Mouse (Mus musculus): ENCODE results near the gene Rnf141. TPM values are rescaled to one million over a fixed set of nuclear protein-coding genes. Genes with fewer than 3 reads are reported as not detected.

Gene Rnf141
- polyA plus RNA-seq, 1 experiment: 16.6 TPM

GRCm38 (mm10) chr7:110823076-110823475 is 21.2 kb downstream of the Rnf141 start:
- peaks cover 14% of the 10 kb centered on the region for H3K36me3 ChIP-seq (ENCODE audit: control insufficient read depth, insufficient read depth, low read length)
- no peaks in the 10 kb centered on the region for H3K27me3 ChIP-seq (ENCODE audit: control insufficient read depth, insufficient read depth, low read length)
- no peak for DNase-seq
- 90% methylated on average over 8 of the region's 8 CpGs for WGBS
- H3K27ac ChIP-seq (ENCODE audit: control insufficient read depth, insufficient read depth, low read length): no peak overlapping the region
- H3K4me3 ChIP-seq (ENCODE audit: control insufficient read depth, insufficient read depth, low read length): no peak overlapping the region
- peaks cover 8% of the 10 kb centered on the region for H3K4me1 ChIP-seq (replicated peaks; ENCODE audit: control insufficient read depth, insufficient read depth, low read length)
- no peak for TF ChIP-seq CTCF (IDR thresholded peaks at IDR 0.05; ENCODE audit: borderline replicate concordance, control insufficient read depth, extremely low read depth, insufficient read depth, low read length, poor library complexity)
- TF ChIP-seq POLR2A (IDR thresholded peaks at IDR 0.05; ENCODE audit: control insufficient read depth, extremely low read depth, insufficient read depth, low read length, poor library complexity): no peak

- Histone ChIP-seq H3K27ac (ENCODE audit: control insufficient read depth, insufficient read depth, low read length) (no peak overlapping the region), H3K36me3 (ENCODE audit: control insufficient read depth, insufficient read depth, low read length) (peaks cover 14% of the 10 kb centered on the region), H3K27me3 (ENCODE audit: control insufficient read depth, insufficient read depth, low read length) (no peaks in the 10 kb centered on the region), H3K4me1 (replicated peaks; ENCODE audit: control insufficient read depth, insufficient read depth, low read length) (peaks cover 8% of the 10 kb centered on the region), H3K4me3 (ENCODE audit: control insufficient read depth, insufficient read depth, low read length) (no peak overlapping the region)
- no peak for DNase-seq
- no peak for TF ChIP-seq CTCF (IDR thresholded peaks at IDR 0.05; ENCODE audit: borderline replicate concordance, control insufficient read depth, extremely low read depth, insufficient read depth, low read length, poor library complexity)
- TF ChIP-seq POLR2A (IDR thresholded peaks at IDR 0.05; ENCODE audit: control insufficient read depth, extremely low read depth, insufficient read depth, low read length, poor library complexity): no peak
- WGBS: 94% methylated on average over 4 of the region's 4 CpGs
These were observed 22.2 kb downstream of the Rnf141 start for GRCm38 (mm10) chr7:110822055-110822454.

GRCm38 (mm10) chr7:110821653-110822052 is 22.6 kb downstream of the Rnf141 start:
- 94% methylated on average over 3 of the region's 3 CpGs for WGBS
- peaks cover 14% of the 10 kb centered on the region for H3K36me3 ChIP-seq (ENCODE audit: control insufficient read depth, insufficient read depth, low read length)
- no peak overlapping the region for H3K27ac ChIP-seq (ENCODE audit: control insufficient read depth, insufficient read depth, low read length)

GRCm38 (mm10) chr7:110821068-110821467 is 23.2 kb downstream of the Rnf141 start:
- DNase-seq: no peak
- Histone ChIP-seq H3K4me3 (ENCODE audit: control insufficient read depth, insufficient read depth, low read length) (no peak overlapping the region), H3K27me3 (ENCODE audit: control insufficient read depth, insufficient read depth, low read length) (no peaks in the 10 kb centered on the region), H3K4me1 (replicated peaks; ENCODE audit: control insufficient read depth, insufficient read depth, low read length) (peaks cover 8% of the 10 kb centered on the region), H3K36me3 (ENCODE audit: control insufficient read depth, insufficient read depth, low read length) (peaks cover 14% of the 10 kb centered on the region), H3K27ac (ENCODE audit: control insufficient read depth, insufficient read depth, low read length) (no peak overlapping the region)
- WGBS: 98% methylated on average over 5 of the region's 5 CpGs
- TF ChIP-seq POLR2A (IDR thresholded peaks at IDR 0.05; ENCODE audit: control insufficient read depth, extremely low read depth, insufficient read depth, low read length, poor library complexity) (no peak), CTCF (IDR thresholded peaks at IDR 0.05; ENCODE audit: borderline replicate concordance, control insufficient read depth, extremely low read depth, insufficient read depth, low read length, poor library complexity) (no peak)

More at GRCm38 (mm10) chr7:110821653-110822052, 22.6 kb downstream of the Rnf141 start:
- Histone ChIP-seq H3K4me1 (replicated peaks; ENCODE audit: control insufficient read depth, insufficient read depth, low read length) (peaks cover 8% of the 10 kb centered on the region), H3K27me3 (ENCODE audit: control insufficient read depth, insufficient read depth, low read length) (no peaks in the 10 kb centered on the region), H3K4me3 (ENCODE audit: control insufficient read depth, insufficient read depth, low read length) (no peak overlapping the region)
- TF ChIP-seq POLR2A (IDR thresholded peaks at IDR 0.05; ENCODE audit: control insufficient read depth, extremely low read depth, insufficient read depth, low read length, poor library complexity) (no peak), CTCF (IDR thresholded peaks at IDR 0.05; ENCODE audit: borderline replicate concordance, control insufficient read depth, extremely low read depth, insufficient read depth, low read length, poor library complexity) (no peak)
- DNase-seq: no peak

GRCm38 (mm10) chr7:110818787-110819350 is 25.4 kb downstream of the Rnf141 start:
- H3K27me3 ChIP-seq (ENCODE audit: control insufficient read depth, insufficient read depth, low read length): no peaks in the 10 kb centered on the region
- no peak overlapping the region for H3K27ac ChIP-seq (ENCODE audit: control insufficient read depth, insufficient read depth, low read length)
- DNase-seq: no peak
- WGBS: 95% methylated on average over 11 of the region's 11 CpGs
- no peaks in the 10 kb centered on the region for H3K4me1 ChIP-seq (replicated peaks; ENCODE audit: control insufficient read depth, insufficient read depth, low read length)
- no peak overlapping the region for H3K4me3 ChIP-seq (ENCODE audit: control insufficient read depth, insufficient read depth, low read length)
- no peak for TF ChIP-seq POLR2A (IDR thresholded peaks at IDR 0.05; ENCODE audit: control insufficient read depth, extremely low read depth, insufficient read depth, low read length, poor library complexity)
- peaks cover 4% of the 10 kb centered on the region for H3K36me3 ChIP-seq (ENCODE audit: control insufficient read depth, insufficient read depth, low read length)

- TF ChIP-seq CTCF (IDR thresholded peaks at IDR 0.05; ENCODE audit: borderline replicate concordance, control insufficient read depth, extremely low read depth, insufficient read depth, low read length, poor library complexity) (no peak), POLR2A (IDR thresholded peaks at IDR 0.05; ENCODE audit: control insufficient read depth, extremely low read depth, insufficient read depth, low read length, poor library complexity) (no peak)
- 89% methylated on average over 6 of the region's 6 CpGs for WGBS
- H3K27ac ChIP-seq (ENCODE audit: control insufficient read depth, insufficient read depth, low read length): no peak overlapping the region
- H3K4me1 ChIP-seq (replicated peaks; ENCODE audit: control insufficient read depth, insufficient read depth, low read length): no peaks in the 10 kb centered on the region
- no peak for DNase-seq
- no peak overlapping the region for H3K4me3 ChIP-seq (ENCODE audit: control insufficient read depth, insufficient read depth, low read length)
- H3K27me3 ChIP-seq (ENCODE audit: control insufficient read depth, insufficient read depth, low read length): no peaks in the 10 kb centered on the region
- H3K36me3 ChIP-seq (ENCODE audit: control insufficient read depth, insufficient read depth, low read length): peaks cover 3% of the 10 kb centered on the region
These were observed 26.1 kb downstream of the Rnf141 start for GRCm38 (mm10) chr7:110818206-110818605.

DNA sequence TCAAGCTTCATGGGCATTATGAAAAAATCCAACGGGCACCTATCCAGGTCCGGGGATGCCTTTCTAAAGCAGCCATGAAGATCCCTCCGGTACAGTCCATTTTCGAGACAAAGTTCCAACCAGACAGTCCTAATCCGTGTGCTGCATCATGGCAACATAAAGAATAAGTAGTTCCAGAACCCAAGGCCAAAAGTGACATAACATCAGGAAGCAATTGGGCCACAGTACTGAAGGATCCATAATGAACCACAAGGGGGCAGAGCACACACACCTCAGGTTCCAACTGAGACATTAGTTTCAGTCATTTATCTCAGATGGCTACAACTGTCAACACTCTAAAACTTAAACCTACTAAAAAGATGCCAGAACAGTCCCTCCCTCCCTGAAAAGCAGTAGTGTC is 28.2 kb downstream of the Rnf141 start:
- DNase-seq: peak; percentile 48
- Histone ChIP-seq H3K36me3 (ENCODE audit: control insufficient read depth, insufficient read depth, low read length) (no peaks in the 10 kb centered on the region), H3K4me3 (ENCODE audit: control insufficient read depth, insufficient read depth, low read length) (no peak overlapping the region), H3K4me1 (replicated peaks; ENCODE audit: control insufficient read depth, insufficient read depth, low read length) (no peaks in the 10 kb centered on the region), H3K27ac (ENCODE audit: control insufficient read depth, insufficient read depth, low read length) (no peak overlapping the region), H3K27me3 (ENCODE audit: control insufficient read depth, insufficient read depth, low read length) (no peaks in the 10 kb centered on the region)
- WGBS: 71% methylated on average over 5 of the region's 5 CpGs
- TF ChIP-seq CTCF (IDR thresholded peaks at IDR 0.05; ENCODE audit: borderline replicate concordance, control insufficient read depth, extremely low read depth, insufficient read depth, low read length, poor library complexity) (no peak), POLR2A (IDR thresholded peaks at IDR 0.05; ENCODE audit: control insufficient read depth, extremely low read depth, insufficient read depth, low read length, poor library complexity) (no peak)
